Mouse (Mus musculus) heart, adult 2 months (tissue): ENCODE results near the gene Tbce.

Source experiments
- CTCF ChIP-seq: fragments of 200-600 bp; IDR thresholded peaks from 2 replicates; pipeline ENCODE4 v1.8.1; 2022; ENCODE audit warnings: antibody characterized with exemption, mild to moderate bottlenecking, moderate library complexity
- POLR2A ChIP-seq: fragments of 200-500 bp; IDR thresholded peaks from 2 replicates; pipeline ENCODE4 v1.6.1; 2011; ENCODE audit warnings: mild to moderate bottlenecking, low read depth, low read length, control low read depth; ENCODE audit not compliant: insufficient read depth

DNA sequence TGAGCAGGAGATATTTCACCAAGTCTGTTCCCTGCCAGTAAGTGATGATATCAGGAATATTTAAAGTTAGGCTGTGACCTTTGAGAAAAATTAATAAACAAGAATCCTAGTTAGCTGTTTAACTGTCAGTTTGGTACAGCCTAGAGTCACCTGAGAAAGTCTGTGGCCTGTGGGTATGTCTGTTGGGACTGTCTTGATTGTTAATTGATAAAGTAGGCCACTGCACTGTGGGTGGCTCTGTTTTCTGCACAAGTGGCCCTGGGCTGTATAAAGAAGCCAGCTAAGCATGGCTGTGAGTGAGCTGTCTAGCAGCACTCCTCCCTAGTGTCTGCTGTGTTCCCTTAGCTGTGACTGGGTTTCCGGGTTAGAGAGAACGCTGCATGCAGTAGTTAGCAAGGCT is 50.3 kb downstream of the Tbce start:
- TF ChIP-seq CTCF, result no peak
- TF ChIP-seq POLR2A, result no peak
